Mouse (Mus musculus) kidney, adult 2 months (tissue): ENCODE data around the gene Rhot1.
A peak's percentile ranks its signal among the peaks of the same experiment; 100 is the strongest.

ENCODE experiments used
- CTCF ChIP-seq: fragments of 200-500 bp; conservative IDR thresholded peaks from 2 replicates; pipeline ENCODE4 v1.5.1; 2011; ENCODE audit warnings: low read depth, mild to moderate bottlenecking, control low read depth, low read length, moderate library complexity, mixed read lengths; ENCODE audit not compliant: insufficient read depth, insufficient read length
- POLR2A ChIP-seq: fragments of 200-500 bp; IDR thresholded peaks from one replicate; pipeline ENCODE4 v1.6.1; 2011; ENCODE audit warnings: low read depth, low read length, control low read depth

DNA sequence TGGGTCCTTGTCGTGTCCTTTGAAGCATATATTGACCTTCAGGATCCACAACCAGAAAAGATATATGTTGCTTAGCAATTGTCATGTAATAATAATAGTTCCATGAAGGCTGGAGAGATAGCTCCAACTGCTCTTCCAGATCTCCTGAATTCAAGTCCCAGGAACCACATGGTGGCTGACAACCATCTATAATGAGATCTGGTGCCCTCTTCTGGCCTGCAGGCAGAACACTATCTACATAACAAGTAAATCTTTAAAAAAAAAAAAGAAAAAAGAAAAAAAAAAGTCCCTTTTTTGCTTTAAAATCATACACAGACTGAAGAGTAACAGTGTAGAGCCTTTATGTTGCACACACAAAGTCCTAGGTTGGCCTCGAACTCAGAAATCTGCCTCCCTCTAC, 9.0 kb upstream of the Rhot1 start:
- peak; percentile 40; the same call in 1 of the 2 replicates for TF ChIP-seq CTCF
- TF ChIP-seq POLR2A = no peak
